Mouse (Mus musculus) liver, embryonic 14.5 days (tissue): ENCODE measurements around the gene Slc9a1.

Experiments
- CTCF ChIP-seq: IDR thresholded peaks from 2 replicates; pipeline ENCODE4 v1.5.1; 2016; ENCODE audit warnings: antibody characterized with exemption, low read depth, control low read depth
- EP300 ChIP-seq: IDR thresholded peaks from 2 replicates; pipeline ENCODE4 v1.6.1; 2016; ENCODE audit warnings: antibody characterized with exemption, low read depth

GRCm38 (mm10) chr4:133408006-133408405 lies 38.5 kb downstream of the Slc9a1 start:
- no peak for TF ChIP-seq CTCF
- no peak for TF ChIP-seq EP300
